Mouse (Mus musculus) lung, embryonic 15.5 days (tissue): ENCODE results near the gene Pik3c2b. TPM values are rescaled to one million over a fixed set of nuclear protein-coding genes. Genes with fewer than 3 reads are reported as not detected.

Experiments used
- ATAC-seq: fragments of 200-750 bp; cut with Nextera tagmentation; 2 replicates; pipeline ENCODE4 v1.8.0; 2017; ENCODE audit warnings: moderate number of reproducible peaks, borderline replicate concordance; ENCODE audit not compliant: low FRiP score, low TSS enrichment; ENCODE audit errors: extremely low read depth
- H3K27ac ChIP-seq: fragments of 300-500 bp; sonication (generic); 2 replicates; pipeline ENCODE4 v1.5.1; 2015; ENCODE audit warnings: moderate library complexity, mild to moderate bottlenecking, inconsistent platforms
- H3K27me3 ChIP-seq: fragments of 300-500 bp; sonication (generic); 2 replicates; pipeline ENCODE4 v1.6.1; 2015; ENCODE audit warnings: inconsistent platforms
- H3K36me3 ChIP-seq: fragments of 300-500 bp; sonication (generic); 2 replicates; pipeline ENCODE4 v1.6.1; 2015; ENCODE audit warnings: inconsistent platforms
- H3K4me1 ChIP-seq: fragments of 300-500 bp; sonication (generic); 2 replicates; pipeline ENCODE4 v1.6.1; 2015; ENCODE audit warnings: inconsistent platforms
- H3K4me2 ChIP-seq: fragments of 300-500 bp; sonication (generic); 2 replicates; pipeline ENCODE4 v1.6.1; 2015; ENCODE audit warnings: inconsistent platforms, mild to moderate bottlenecking, moderate library complexity
- H3K4me3 ChIP-seq: fragments of 300-500 bp; sonication (generic); 2 replicates; pipeline ENCODE4 v1.5.1; 2015; ENCODE audit warnings: mild to moderate bottlenecking, inconsistent platforms
- H3K9ac ChIP-seq: fragments of 300-500 bp; sonication (generic); 2 replicates; pipeline ENCODE4 v1.6.1; 2015; ENCODE audit warnings: inconsistent platforms
- H3K9me3 ChIP-seq: fragments of 300-500 bp; sonication (generic); 2 replicates; pipeline ENCODE4 v1.6.1; 2016; ENCODE audit warnings: inconsistent platforms
- WGBS: fragments of 180-500 bp; shearing (Covaris S2); methylation state at CpG from one replicate; pipeline ENCODE4 v1.1.7; 2015; 5-methylcytosine and 5-hydroxymethylcytosine counted together
- polyA plus RNA-seq: library from polyadenylated mRNA; unstranded; fragments of >200 nt; fragmentation: Nextera tagmentation; extraction: Ambion mirVana; gene quantifications from 2 replicates; pipeline ENCODE4 v1.2.1, GENCODE M21; 2015

Pik3c2b gene
- polyA plus RNA-seq, 1 experiment from 2014 or later, result 6.0 TPM

GRCm38 (mm10) chr1:133132388-133133326 is 87.2 kb downstream of the Pik3c2b start:
- H3K9me3 ChIP-seq, result no peaks in the 10 kb centered on the region
- no peaks in the 10 kb centered on the region for H3K27me3 ChIP-seq
- peaks cover 19% of the 10 kb centered on the region for H3K4me1 ChIP-seq
- H3K4me2 ChIP-seq, result peak overlapping the region; percentile 89
- no peak for ATAC-seq
- H3K4me3 ChIP-seq, result peak overlapping the region; percentile 77
- H3K27ac ChIP-seq, result peak overlapping the region; percentile 98; the same call in 1 of the 2 replicates
- WGBS, result 3% methylated on average over 26 of the region's 26 CpGs
- H3K9ac ChIP-seq, result peak overlapping the region; percentile 94
- H3K36me3 ChIP-seq, result peaks cover 16% of the 10 kb centered on the region

DNA sequence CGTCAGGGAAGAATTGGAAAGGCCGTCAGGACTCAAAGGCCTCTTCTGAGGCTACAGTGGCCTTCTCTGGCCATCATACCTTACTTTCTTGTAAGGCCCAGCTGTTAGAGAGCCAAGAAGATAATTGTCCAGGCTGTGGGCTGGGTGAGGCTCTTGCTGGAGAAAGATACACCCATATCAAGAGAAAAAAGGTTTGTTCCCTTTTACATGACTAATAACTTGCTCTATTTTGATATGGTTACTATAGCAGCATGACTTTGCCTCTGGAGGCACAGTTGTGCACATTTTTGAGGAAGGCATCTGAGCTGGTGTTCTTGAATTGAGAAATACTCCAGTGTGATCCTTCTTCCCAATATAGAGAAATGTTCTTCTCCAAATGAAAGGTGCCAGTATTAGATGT is 88.0 kb downstream of the Pik3c2b start:
- no peak overlapping the region for H3K27ac ChIP-seq
- peaks cover 19% of the 10 kb centered on the region for H3K4me1 ChIP-seq
- H3K36me3 ChIP-seq, result peaks cover 24% of the 10 kb centered on the region
- H3K4me2 ChIP-seq, result peak overlapping the region; percentile 89
- H3K9ac ChIP-seq, result peak overlapping the region; percentile 94
- no peaks in the 10 kb centered on the region for H3K9me3 ChIP-seq
- 7% methylated on average over 2 of the region's 2 CpGs for WGBS
- H3K27me3 ChIP-seq, result no peaks in the 10 kb centered on the region
- no peak for ATAC-seq
- H3K4me3 ChIP-seq, result peak overlapping the region; percentile 77

DNA sequence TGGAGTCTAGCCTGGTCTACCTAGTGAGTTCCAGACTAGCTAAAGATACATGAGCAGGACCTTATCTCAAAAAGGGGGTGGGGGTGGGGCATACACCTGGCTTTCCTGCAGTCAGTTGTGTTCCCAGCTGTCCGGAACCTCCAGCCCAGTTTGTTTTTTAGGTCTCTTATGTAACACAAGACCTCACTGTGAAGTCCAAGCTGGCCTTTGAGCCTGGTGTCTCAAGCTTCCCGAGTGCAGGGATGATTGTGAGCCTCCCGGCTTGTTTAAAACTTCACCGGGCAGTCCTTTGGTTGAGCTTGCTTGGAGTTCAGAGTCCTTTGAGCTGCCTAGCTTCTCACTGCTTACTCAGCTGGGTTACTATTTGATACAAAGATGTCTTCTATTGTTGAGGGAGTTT is 88.6 kb downstream of the Pik3c2b start:
- Histone ChIP-seq H3K9ac (peak overlapping the region; percentile 94), H3K4me1 (peaks cover 19% of the 10 kb centered on the region), H3K9me3 (no peaks in the 10 kb centered on the region), H3K36me3 (peaks cover 30% of the 10 kb centered on the region), H3K4me2 (peak overlapping the region; percentile 89), H3K27ac (no peak overlapping the region), H3K27me3 (no peaks in the 10 kb centered on the region), H3K4me3 (peak overlapping the region; percentile 77)
- 6% methylated on average over 4 of the region's 4 CpGs for WGBS
- no peak for ATAC-seq

- Histone ChIP-seq H3K36me3 (peaks cover 37% of the 10 kb centered on the region), H3K9ac (peak overlapping the region; percentile 94), H3K27ac (no peak overlapping the region), H3K4me1 (peaks cover 19% of the 10 kb centered on the region), H3K9me3 (no peaks in the 10 kb centered on the region), H3K27me3 (no peaks in the 10 kb centered on the region), H3K4me3 (peak overlapping the region; percentile 77), H3K4me2 (peak overlapping the region; percentile 89)
- no peak for ATAC-seq
- 7% methylated on average over 4 of the region's 4 CpGs for WGBS
These were observed 89.4 kb downstream of the Pik3c2b start for GRCm38 (mm10) chr1:133134881-133135280.

DNA sequence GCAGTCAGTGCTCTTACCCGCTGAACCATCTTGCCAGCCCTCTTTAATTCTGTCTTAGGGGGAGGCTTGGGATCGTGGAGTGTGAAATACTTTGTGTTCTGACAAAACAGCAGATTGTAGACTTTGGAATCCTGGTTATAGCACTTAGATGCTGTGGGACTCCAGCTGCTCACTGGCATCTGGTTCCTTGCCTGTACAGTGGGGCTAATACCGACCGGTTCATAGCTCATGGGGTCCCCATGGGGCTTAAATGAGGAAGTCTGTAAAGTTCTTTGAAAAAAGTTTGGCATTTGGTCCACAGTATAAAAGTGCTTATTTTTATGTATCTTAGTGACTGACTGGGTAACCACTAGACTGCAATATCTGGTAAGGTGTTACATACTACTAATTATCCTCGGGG is 90.3 kb downstream of the Pik3c2b start:
- WGBS, result 59% methylated on average over 5 of the region's 5 CpGs
- no peak overlapping the region for H3K27ac ChIP-seq
- H3K27me3 ChIP-seq, result no peaks in the 10 kb centered on the region
- peaks cover 15% of the 10 kb centered on the region for H3K4me1 ChIP-seq
- H3K4me2 ChIP-seq, result peak overlapping the region; percentile 89
- H3K4me3 ChIP-seq, result peak overlapping the region; percentile 77; the same call in 1 of the 2 replicates
- H3K9me3 ChIP-seq, result no peaks in the 10 kb centered on the region
- no peak for ATAC-seq
- peaks cover 46% of the 10 kb centered on the region for H3K36me3 ChIP-seq
- no peak overlapping the region for H3K9ac ChIP-seq

- no peak overlapping the region for H3K4me2 ChIP-seq
- H3K27ac ChIP-seq, result no peak overlapping the region
These were observed 92.9 kb downstream of the Pik3c2b start for GRCm38 (mm10) chr1:133138401-133138800.

GRCm38 (mm10) chr1:133146014-133147009 is 100.8 kb downstream of the Pik3c2b start:
- 54% methylated on average over 22 of the region's 22 CpGs for WGBS
- Histone ChIP-seq H3K36me3 (peaks cover 9% of the 10 kb centered on the region; the same call in 1 of the 2 replicates), H3K4me1 (peaks cover 4% of the 10 kb centered on the region; the same call in 1 of the 2 replicates), H3K27ac (no peak overlapping the region), H3K4me3 (no peak overlapping the region), H3K9me3 (no peaks in the 10 kb centered on the region), H3K9ac (no peak overlapping the region), H3K27me3 (no peaks in the 10 kb centered on the region), H3K4me2 (no peak overlapping the region)
- 0 out of 2 replicates have a peak, but pooled peaks have one; percentile 49 for ATAC-seq

More at GRCm38 (mm10) chr1:133138401-133138800, 92.9 kb downstream of the Pik3c2b start:
- no peak overlapping the region for H3K9ac ChIP-seq
- H3K4me1 ChIP-seq, result peaks cover 15% of the 10 kb centered on the region
- H3K27me3 ChIP-seq, result no peaks in the 10 kb centered on the region
- peaks cover 60% of the 10 kb centered on the region for H3K36me3 ChIP-seq
- no peaks in the 10 kb centered on the region for H3K9me3 ChIP-seq
- no peak overlapping the region for H3K4me3 ChIP-seq
- 87% methylated on average over 1 of the region's 1 CpGs for WGBS
- ATAC-seq, result no peak

GRCm38 (mm10) chr1:133147324-133147723 is 101.9 kb downstream of the Pik3c2b start:
- WGBS, result 61% methylated on average over 5 of the region's 5 CpGs
- Histone ChIP-seq H3K9me3 (no peaks in the 10 kb centered on the region), H3K9ac (no peak overlapping the region), H3K4me2 (no peak overlapping the region), H3K27me3 (no peaks in the 10 kb centered on the region), H3K4me3 (no peak overlapping the region), H3K27ac (no peak overlapping the region), H3K36me3 (peaks cover 4% of the 10 kb centered on the region; the same call in 1 of the 2 replicates), H3K4me1 (peaks cover 4% of the 10 kb centered on the region; the same call in 1 of the 2 replicates)
- no peak for ATAC-seq

DNA sequence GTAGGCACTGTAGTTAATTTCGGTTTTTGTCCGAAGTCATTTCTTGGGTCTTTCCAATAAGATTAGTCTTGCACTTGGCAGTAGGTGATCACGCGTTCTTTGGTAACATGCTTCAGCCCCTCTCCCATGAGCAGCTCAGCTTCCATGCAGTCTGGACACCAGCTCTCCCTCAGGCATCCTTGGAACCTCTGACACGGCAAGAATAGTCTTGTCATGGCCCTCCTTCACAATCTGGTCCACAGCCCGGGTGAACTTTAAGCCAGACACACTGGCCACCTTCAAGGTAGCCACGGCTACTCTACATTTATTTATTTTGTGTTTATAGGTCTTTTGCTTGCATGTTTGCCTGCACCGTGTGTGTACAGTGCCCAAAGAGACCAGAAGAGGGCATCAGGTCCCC is 102.7 kb downstream of the Pik3c2b start:
- ATAC-seq, result no peak
- no peaks in the 10 kb centered on the region for H3K9me3 ChIP-seq
- no peak overlapping the region for H3K4me2 ChIP-seq
- no peak overlapping the region for H3K9ac ChIP-seq
- WGBS, result 93% methylated on average over 8 of the region's 8 CpGs
- H3K4me1 ChIP-seq, result peaks cover 4% of the 10 kb centered on the region; the same call in 1 of the 2 replicates
- H3K36me3 ChIP-seq, result no peaks in the 10 kb centered on the region
- no peak overlapping the region for H3K27ac ChIP-seq
- H3K27me3 ChIP-seq, result no peaks in the 10 kb centered on the region
- H3K4me3 ChIP-seq, result no peak overlapping the region

- no peak overlapping the region for H3K9ac ChIP-seq
- no peaks in the 10 kb centered on the region for H3K36me3 ChIP-seq
- no peaks in the 10 kb centered on the region for H3K27me3 ChIP-seq
- no peak overlapping the region for H3K4me3 ChIP-seq
- H3K9me3 ChIP-seq, result no peaks in the 10 kb centered on the region
- no peak overlapping the region for H3K27ac ChIP-seq
- H3K4me1 ChIP-seq, result peaks cover 4% of the 10 kb centered on the region; the same call in 1 of the 2 replicates
- no peak for ATAC-seq
- no peak overlapping the region for H3K4me2 ChIP-seq
- 94% methylated on average over 2 of the region's 2 CpGs for WGBS
These were observed 105.1 kb downstream of the Pik3c2b start for GRCm38 (mm10) chr1:133150556-133150955.

- H3K4me2 ChIP-seq, result no peak overlapping the region
- H3K27me3 ChIP-seq, result peaks cover 7% of the 10 kb centered on the region
- no peak overlapping the region for H3K9ac ChIP-seq
- H3K27ac ChIP-seq, result no peak overlapping the region
- H3K4me1 ChIP-seq, result no peaks in the 10 kb centered on the region
- H3K9me3 ChIP-seq, result no peaks in the 10 kb centered on the region
- no peak overlapping the region for H3K4me3 ChIP-seq
- no peak for ATAC-seq
- WGBS, result 90% methylated on average over 3 of the region's 3 CpGs
- H3K36me3 ChIP-seq, result no peaks in the 10 kb centered on the region
These were observed 106.7 kb downstream of the Pik3c2b start for GRCm38 (mm10) chr1:133152213-133152612.
